Mouse (Mus musculus) bone marrow, adult 2 months (tissue): ENCODE results near the gene 1190005I06Rik.

Experiments used
- CTCF ChIP-seq: fragments of 200-500 bp; IDR thresholded peaks from 2 replicates; pipeline ENCODE4 v1.5.1; 2011; ENCODE audit warnings: low read length, control low read depth; ENCODE audit not compliant: control insufficient read depth, insufficient read depth
- POLR2A ChIP-seq: fragments of 200-500 bp; IDR thresholded peaks from 2 replicates; pipeline ENCODE4 v1.6.1; 2011; ENCODE audit warnings: low read depth, mild to moderate bottlenecking, control low read depth, low read length, borderline replicate concordance; ENCODE audit not compliant: control insufficient read depth

DNA sequence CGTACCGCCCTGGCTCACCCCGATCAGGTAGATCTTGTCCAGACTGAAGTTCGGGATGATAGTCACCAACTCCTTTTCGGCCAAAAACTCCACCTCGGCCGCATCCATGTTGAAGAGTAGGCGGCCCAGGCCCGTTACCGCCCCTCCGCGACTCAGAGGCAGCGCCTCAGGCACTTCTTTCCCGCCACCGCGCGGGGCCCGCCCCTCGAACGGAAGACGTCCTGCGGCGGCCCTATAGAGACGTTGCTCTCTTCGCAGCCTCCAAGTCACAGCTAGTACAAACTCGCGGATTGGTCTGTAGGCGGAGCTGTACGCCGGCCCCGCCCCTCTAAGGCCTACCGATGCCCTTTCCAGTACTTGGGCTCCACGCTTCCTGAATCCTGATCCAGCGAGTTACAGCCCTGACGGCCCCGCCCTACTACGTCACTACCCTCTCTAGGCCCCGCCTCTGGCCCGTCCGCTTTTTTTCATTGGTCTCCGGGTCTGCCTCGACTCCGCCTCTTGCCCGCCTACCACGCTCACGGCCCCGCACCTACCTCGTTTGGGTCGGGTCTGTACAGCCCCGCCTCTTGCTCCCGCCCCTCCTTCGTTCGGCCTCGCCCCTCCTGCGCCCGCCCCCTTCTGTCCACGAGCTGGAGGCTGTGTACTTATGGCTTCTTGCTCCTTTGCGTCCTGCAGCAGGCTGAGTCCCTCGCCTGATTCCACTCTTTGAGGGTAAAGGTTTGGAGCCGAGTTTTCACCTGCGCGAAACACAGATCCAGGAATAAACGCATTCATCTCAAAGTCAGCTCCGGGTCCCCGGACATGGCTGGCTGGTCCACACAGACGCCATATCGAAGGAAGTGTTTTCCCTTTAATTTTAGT, 58.3 kb downstream of the 1190005I06Rik start, which contains the start of gene Gins2:
- peak; percentile 29; the same call in 1 of the 2 replicates for TF ChIP-seq POLR2A
- TF ChIP-seq CTCF = no peak
